Mouse (Mus musculus): Measurements from ENCODE around the gene Rasgrf2. TPM values are rescaled to one million over a fixed set of nuclear protein-coding genes. Genes with fewer than 3 reads are reported as not detected.

The Rasgrf2 gene
- polyA plus RNA-seq, 1 experiment from 2014 or later = 11.8 TPM

DNA sequence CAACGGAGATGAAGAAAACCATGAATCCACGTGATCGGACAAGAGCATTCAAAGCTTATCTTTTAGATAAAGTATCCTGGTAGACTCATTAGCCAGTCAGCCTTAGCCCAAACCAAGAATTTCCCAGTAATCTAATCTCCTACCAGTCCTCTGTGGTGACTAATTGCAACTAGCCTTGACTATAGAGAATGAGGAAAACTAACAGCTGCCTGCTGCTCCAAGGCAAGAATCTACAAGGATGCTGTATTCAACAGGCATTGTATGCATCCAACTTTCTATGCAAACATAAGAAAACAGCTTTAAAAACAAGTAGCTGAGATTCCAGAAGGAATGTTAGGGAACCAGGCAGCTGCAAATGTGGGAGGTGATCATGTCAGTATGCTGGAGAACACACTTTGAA is 149.4 kb downstream of the Rasgrf2 start:
- Histone ChIP-seq H3K27ac (ENCODE audit: low read depth, low read length) (no peak overlapping the region), H3K36me3 (ENCODE audit: control insufficient read depth, insufficient read depth, low read length) (no peaks in the 10 kb centered on the region), H3K4me3 (ENCODE audit: low read length) (no peak overlapping the region), H3K9me3 (ENCODE audit: control insufficient read depth, low read length) (no peaks in the 10 kb centered on the region), H3K9ac (ENCODE audit: low read depth, low read length) (no peak overlapping the region), H3K4me1 (ENCODE audit: control insufficient read depth, insufficient read depth, low read depth, low read length) (no peaks in the 10 kb centered on the region; the same call in none of the 2 replicates), H3K4me2 (ENCODE audit: low read length) (no peak overlapping the region), H3K27me3 (replicated peaks; ENCODE audit: control insufficient read depth, insufficient read depth, low read length) (no peaks in the 10 kb centered on the region)
- no peak for ATAC-seq
- 91% methylated on average over 3 of the region's 3 CpGs for WGBS

DNA sequence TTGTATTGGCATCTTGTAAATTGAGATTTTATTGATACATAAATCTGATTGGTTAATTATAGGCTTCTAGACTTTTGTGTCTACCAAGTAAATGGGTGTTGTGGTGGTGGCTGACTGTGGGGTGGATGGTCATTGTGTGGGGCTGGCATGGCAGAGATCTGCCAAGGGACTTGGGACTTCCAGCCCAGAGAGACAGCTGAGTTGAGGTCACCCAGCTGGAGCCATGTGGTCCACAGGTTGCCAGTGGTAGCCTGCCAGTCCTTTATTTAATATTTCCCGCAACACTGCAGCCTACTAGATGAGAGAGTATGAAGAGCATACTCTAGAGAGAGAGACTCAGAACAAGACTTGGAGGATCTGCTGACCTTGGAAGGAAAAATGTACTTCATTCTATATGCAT is 150.0 kb downstream of the Rasgrf2 start:
- H3K4me1 ChIP-seq (ENCODE audit: control insufficient read depth, insufficient read depth, low read depth, low read length) = no peaks in the 10 kb centered on the region; the same call in none of the 2 replicates
- ATAC-seq = no peak
- WGBS = 100% methylated on average over 1 of the region's 1 CpGs
- no peak overlapping the region for H3K9ac ChIP-seq (ENCODE audit: low read depth, low read length)
- no peaks in the 10 kb centered on the region for H3K27me3 ChIP-seq (replicated peaks; ENCODE audit: control insufficient read depth, insufficient read depth, low read length)
- H3K27ac ChIP-seq (ENCODE audit: low read depth, low read length) = no peak overlapping the region
- no peaks in the 10 kb centered on the region for H3K9me3 ChIP-seq (ENCODE audit: control insufficient read depth, low read length)
- no peaks in the 10 kb centered on the region for H3K36me3 ChIP-seq (ENCODE audit: control insufficient read depth, insufficient read depth, low read length)
- H3K4me3 ChIP-seq (ENCODE audit: low read length) = no peak overlapping the region
- no peak overlapping the region for H3K4me2 ChIP-seq (ENCODE audit: low read length)

DNA sequence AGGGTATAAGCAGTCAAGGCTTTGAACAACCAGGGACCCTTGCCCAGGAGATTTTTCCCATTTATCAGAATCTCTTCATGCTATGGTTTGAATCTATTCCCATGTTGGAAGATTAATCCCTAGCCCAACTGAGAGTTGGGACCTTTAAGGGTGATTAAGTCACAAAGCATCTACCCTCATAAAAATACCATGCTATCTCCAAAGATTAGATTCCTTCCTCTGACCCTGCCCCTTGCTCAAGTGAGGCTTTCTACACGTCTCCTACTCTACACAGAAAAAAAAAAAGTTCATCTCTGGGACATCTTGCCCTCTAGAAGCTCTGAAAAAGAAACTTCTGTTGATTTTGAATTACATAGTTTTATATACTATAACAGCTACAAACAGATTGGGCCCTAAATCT is 154.5 kb downstream of the Rasgrf2 start:
- no peak for ATAC-seq
- H3K4me2 ChIP-seq (ENCODE audit: low read length) = no peak overlapping the region
- 84% methylated on average over 1 of the region's 1 CpGs for WGBS

DNA sequence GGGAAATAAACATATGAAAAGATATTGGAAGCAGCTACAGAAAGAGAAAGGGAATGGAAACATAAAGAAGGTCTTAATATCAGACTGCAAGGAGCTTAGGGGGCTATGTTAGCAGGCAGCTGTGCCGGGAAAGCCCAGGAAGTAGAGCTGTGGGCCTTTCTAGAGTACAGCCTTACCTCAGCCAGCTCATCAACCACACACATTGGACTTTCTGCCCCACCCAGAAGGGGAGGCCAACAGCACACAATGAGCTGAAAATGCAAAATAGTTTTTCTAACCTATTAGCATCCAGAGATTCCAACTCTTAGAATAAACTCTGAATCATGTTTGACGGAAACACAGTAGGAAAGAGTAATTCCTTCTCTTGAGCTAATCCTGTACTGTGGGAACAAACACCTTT is 154.9 kb downstream of the Rasgrf2 start:
- no peak for ATAC-seq
- Histone ChIP-seq H3K4me3 (ENCODE audit: low read length) (no peak overlapping the region), H3K9me3 (ENCODE audit: control insufficient read depth, low read length) (no peaks in the 10 kb centered on the region), H3K4me2 (ENCODE audit: low read length) (no peak overlapping the region), H3K4me1 (ENCODE audit: control insufficient read depth, insufficient read depth, low read depth, low read length) (no peaks in the 10 kb centered on the region), H3K27ac (ENCODE audit: low read depth, low read length) (no peak overlapping the region), H3K27me3 (replicated peaks; ENCODE audit: control insufficient read depth, insufficient read depth, low read length) (no peaks in the 10 kb centered on the region), H3K36me3 (ENCODE audit: control insufficient read depth, insufficient read depth, low read length) (no peaks in the 10 kb centered on the region), H3K9ac (ENCODE audit: low read depth, low read length) (no peak overlapping the region)
- 91% methylated on average over 2 of the region's 2 CpGs for WGBS

More for the DNA sequence above, 154.5 kb downstream of the Rasgrf2 start:
- no peaks in the 10 kb centered on the region for H3K27me3 ChIP-seq (replicated peaks; ENCODE audit: control insufficient read depth, insufficient read depth, low read length)
- no peak overlapping the region for H3K9ac ChIP-seq (ENCODE audit: low read depth, low read length)
- H3K4me1 ChIP-seq (ENCODE audit: control insufficient read depth, insufficient read depth, low read depth, low read length) = no peaks in the 10 kb centered on the region
- no peaks in the 10 kb centered on the region for H3K9me3 ChIP-seq (ENCODE audit: control insufficient read depth, low read length)
- no peaks in the 10 kb centered on the region for H3K36me3 ChIP-seq (ENCODE audit: control insufficient read depth, insufficient read depth, low read length)
- no peak overlapping the region for H3K27ac ChIP-seq (ENCODE audit: low read depth, low read length)
- no peak overlapping the region for H3K4me3 ChIP-seq (ENCODE audit: low read length)

DNA sequence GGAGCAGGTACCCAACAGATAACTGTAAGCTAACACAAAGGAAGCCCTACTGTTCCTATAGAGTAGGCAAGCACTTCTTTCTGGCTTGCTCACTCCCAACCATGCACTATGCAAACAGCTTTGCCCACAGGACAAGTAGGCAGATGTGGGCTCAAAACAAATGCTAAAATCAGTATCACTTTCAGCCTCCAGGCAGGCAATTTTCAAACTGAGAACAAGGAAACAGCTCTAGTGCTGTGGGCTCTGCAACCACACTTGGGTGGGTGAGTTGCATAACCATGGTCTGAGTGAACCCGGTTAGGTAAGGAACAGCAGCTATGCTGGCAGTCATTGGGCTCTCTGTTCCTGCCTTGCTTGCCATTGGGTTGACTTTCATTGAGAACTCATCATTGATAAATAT is 157.3 kb downstream of the Rasgrf2 start:
- WGBS = 94% methylated on average over 1 of the region's 1 CpGs
- H3K9me3 ChIP-seq (ENCODE audit: control insufficient read depth, low read length) = no peaks in the 10 kb centered on the region

DNA sequence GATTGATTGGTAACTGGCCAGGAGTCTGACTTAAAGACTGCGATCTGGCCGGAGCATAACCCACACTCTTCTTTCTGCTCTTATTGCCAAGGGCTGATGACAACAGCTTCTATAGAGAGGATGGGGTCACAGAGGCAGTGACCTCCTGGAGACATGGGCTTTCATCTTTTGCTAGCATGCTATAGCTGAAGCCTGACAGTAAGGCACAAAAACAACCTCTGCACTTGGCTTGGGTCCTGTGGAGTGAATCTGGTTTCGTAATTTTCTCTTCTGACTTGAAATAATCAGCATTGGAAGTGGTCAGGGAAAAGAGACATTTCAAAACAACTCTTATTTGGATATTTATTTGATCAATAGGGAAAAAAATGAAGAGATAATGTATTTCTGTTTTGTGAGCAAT is 160.2 kb downstream of the Rasgrf2 start:
- H3K9ac ChIP-seq (ENCODE audit: low read depth, low read length) = no peak overlapping the region
- H3K27me3 ChIP-seq (replicated peaks; ENCODE audit: control insufficient read depth, insufficient read depth, low read length) = no peaks in the 10 kb centered on the region
- H3K36me3 ChIP-seq (ENCODE audit: control insufficient read depth, insufficient read depth, low read length) = no peaks in the 10 kb centered on the region
- no peak overlapping the region for H3K27ac ChIP-seq (ENCODE audit: low read depth, low read length)
- no peak for ATAC-seq
- WGBS = 79% methylated on average over 3 of the region's 3 CpGs
- H3K4me3 ChIP-seq (ENCODE audit: low read length) = no peak overlapping the region
- no peak overlapping the region for H3K4me2 ChIP-seq (ENCODE audit: low read length)
- H3K9me3 ChIP-seq (ENCODE audit: control insufficient read depth, low read length) = no peaks in the 10 kb centered on the region
- H3K4me1 ChIP-seq (ENCODE audit: control insufficient read depth, insufficient read depth, low read depth, low read length) = no peaks in the 10 kb centered on the region

More for the DNA sequence above, 157.3 kb downstream of the Rasgrf2 start:
- Histone ChIP-seq H3K27me3 (replicated peaks; ENCODE audit: control insufficient read depth, insufficient read depth, low read length) (no peaks in the 10 kb centered on the region), H3K4me3 (ENCODE audit: low read length) (no peak overlapping the region), H3K9ac (ENCODE audit: low read depth, low read length) (no peak overlapping the region), H3K4me1 (ENCODE audit: control insufficient read depth, insufficient read depth, low read depth, low read length) (no peaks in the 10 kb centered on the region), H3K4me2 (ENCODE audit: low read length) (no peak overlapping the region), H3K27ac (ENCODE audit: low read depth, low read length) (no peak overlapping the region), H3K36me3 (ENCODE audit: control insufficient read depth, insufficient read depth, low read length) (no peaks in the 10 kb centered on the region)
- no peak for ATAC-seq

DNA sequence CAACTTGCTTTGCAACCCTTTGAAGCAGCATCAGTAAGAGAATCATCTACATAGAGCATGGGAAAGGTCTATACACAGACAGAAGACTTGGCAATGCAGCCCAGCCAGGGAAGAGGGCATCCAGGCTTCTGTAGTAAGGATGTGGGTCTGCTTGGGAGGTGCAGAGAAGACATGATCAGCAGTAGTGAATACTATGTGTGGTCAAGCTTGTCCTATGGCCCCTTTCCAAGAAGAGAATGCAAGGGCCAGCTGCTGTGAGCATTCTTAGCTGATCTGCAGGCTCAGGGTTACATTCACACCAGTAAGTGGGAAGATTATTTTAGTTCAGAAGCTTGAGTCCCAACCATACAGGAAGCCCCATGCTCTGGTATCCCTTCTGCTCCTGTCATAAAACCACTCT is 175.0 kb downstream of the Rasgrf2 start:
- Histone ChIP-seq H3K4me3 (ENCODE audit: low read length) (no peak overlapping the region), H3K9me3 (ENCODE audit: control insufficient read depth, low read length) (no peaks in the 10 kb centered on the region; the same call in 1 of the 2 replicates), H3K27ac (ENCODE audit: low read depth, low read length) (no peak overlapping the region; the same call in 1 of the 2 replicates), H3K36me3 (ENCODE audit: control insufficient read depth, insufficient read depth, low read length) (no peaks in the 10 kb centered on the region), H3K4me2 (ENCODE audit: low read length) (no peak overlapping the region), H3K4me1 (ENCODE audit: control insufficient read depth, insufficient read depth, low read depth, low read length) (no peaks in the 10 kb centered on the region), H3K9ac (ENCODE audit: low read depth, low read length) (no peak overlapping the region), H3K27me3 (replicated peaks; ENCODE audit: control insufficient read depth, insufficient read depth, low read length) (no peaks in the 10 kb centered on the region)
- ATAC-seq = no peak

DNA sequence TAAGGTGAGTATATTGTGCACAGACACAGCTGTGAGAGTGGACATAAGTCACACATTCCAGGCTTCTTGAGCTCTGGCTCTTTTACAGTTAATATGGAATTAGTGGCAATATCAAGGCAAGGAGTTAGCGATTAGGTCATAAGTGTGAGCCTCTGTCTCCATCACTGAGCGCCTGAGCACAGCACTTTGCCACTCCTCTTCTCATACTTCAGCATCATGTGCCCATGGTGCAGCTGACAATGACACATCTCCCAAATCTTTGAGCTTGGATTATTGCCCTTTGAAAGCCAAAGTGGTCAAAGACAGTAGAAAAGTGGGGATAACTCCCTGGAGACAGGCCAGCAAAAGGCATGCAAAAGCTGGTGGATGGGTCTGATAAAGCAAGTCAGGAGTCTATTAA is 175.8 kb downstream of the Rasgrf2 start:
- no peaks in the 10 kb centered on the region for H3K4me1 ChIP-seq (ENCODE audit: control insufficient read depth, insufficient read depth, low read depth, low read length)
- H3K9me3 ChIP-seq (ENCODE audit: control insufficient read depth, low read length) = no peaks in the 10 kb centered on the region; the same call in 1 of the 2 replicates
- H3K27ac ChIP-seq (ENCODE audit: low read depth, low read length) = no peak overlapping the region
- H3K36me3 ChIP-seq (ENCODE audit: control insufficient read depth, insufficient read depth, low read length) = no peaks in the 10 kb centered on the region
- H3K4me2 ChIP-seq (ENCODE audit: low read length) = no peak overlapping the region
- no peak for ATAC-seq
- WGBS = 94% methylated on average over 2 of the region's 2 CpGs
- H3K9ac ChIP-seq (ENCODE audit: low read depth, low read length) = no peak overlapping the region
- H3K27me3 ChIP-seq (replicated peaks; ENCODE audit: control insufficient read depth, insufficient read depth, low read length) = no peaks in the 10 kb centered on the region
- H3K4me3 ChIP-seq (ENCODE audit: low read length) = no peak overlapping the region

DNA sequence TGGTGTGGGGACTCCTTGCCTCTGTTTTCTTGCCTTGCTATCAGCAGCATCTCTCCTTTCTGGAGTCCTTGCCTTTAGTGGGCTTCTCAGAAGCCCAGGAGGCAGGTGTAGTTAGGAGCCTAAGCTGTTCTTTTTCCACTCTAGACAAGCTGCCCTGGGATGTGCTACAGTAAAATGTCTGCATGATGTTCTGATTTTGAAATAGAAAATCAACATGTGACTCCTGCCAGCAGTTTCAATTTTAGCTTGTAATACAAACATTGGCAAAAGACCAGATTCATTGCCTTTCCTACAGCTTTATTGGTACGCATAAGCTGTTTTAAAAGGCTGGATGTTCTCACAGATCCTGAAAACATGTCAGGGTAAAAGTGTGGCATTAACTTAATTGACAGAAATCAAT is 176.3 kb downstream of the Rasgrf2 start:
- H3K4me3 ChIP-seq (ENCODE audit: low read length) = no peak overlapping the region
- H3K36me3 ChIP-seq (ENCODE audit: control insufficient read depth, insufficient read depth, low read length) = no peaks in the 10 kb centered on the region
- H3K4me2 ChIP-seq (ENCODE audit: low read length) = no peak overlapping the region
- no peak for ATAC-seq
- no peaks in the 10 kb centered on the region for H3K4me1 ChIP-seq (ENCODE audit: control insufficient read depth, insufficient read depth, low read depth, low read length)
- no peaks in the 10 kb centered on the region for H3K27me3 ChIP-seq (replicated peaks; ENCODE audit: control insufficient read depth, insufficient read depth, low read length)
- WGBS = 86% methylated on average over 1 of the region's 1 CpGs
- no peak overlapping the region for H3K9ac ChIP-seq (ENCODE audit: low read depth, low read length)
- no peaks in the 10 kb centered on the region; the same call in 1 of the 2 replicates for H3K9me3 ChIP-seq (ENCODE audit: control insufficient read depth, low read length)
- H3K27ac ChIP-seq (ENCODE audit: low read depth, low read length) = no peak overlapping the region

DNA sequence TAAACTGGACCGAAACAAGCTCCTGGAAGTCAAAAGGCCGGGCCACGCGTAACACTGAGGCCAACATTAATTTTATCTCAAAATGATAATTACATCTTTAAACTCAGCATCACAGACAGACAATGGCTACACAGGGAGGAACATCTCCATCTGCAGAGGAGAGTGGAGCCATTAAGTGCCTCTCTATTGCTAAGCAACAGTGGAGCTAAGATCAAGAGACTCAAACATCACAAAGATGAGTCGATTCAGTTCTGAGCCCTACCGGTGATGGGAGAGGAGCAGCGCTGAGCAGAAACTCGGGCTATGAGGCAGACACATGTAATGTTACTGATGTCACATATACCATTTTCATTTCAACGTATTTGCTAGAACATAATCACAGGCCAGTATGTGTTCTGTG is 191.3 kb downstream of the Rasgrf2 start:
- Histone ChIP-seq H3K4me3 (ENCODE audit: low read length) (no peak overlapping the region), H3K36me3 (ENCODE audit: control insufficient read depth, insufficient read depth, low read length) (no peaks in the 10 kb centered on the region), H3K4me1 (ENCODE audit: control insufficient read depth, insufficient read depth, low read depth, low read length) (no peaks in the 10 kb centered on the region), H3K9me3 (ENCODE audit: control insufficient read depth, low read length) (no peaks in the 10 kb centered on the region), H3K27me3 (replicated peaks; ENCODE audit: control insufficient read depth, insufficient read depth, low read length) (no peaks in the 10 kb centered on the region), H3K27ac (ENCODE audit: low read depth, low read length) (no peak overlapping the region), H3K9ac (ENCODE audit: low read depth, low read length) (no peak overlapping the region), H3K4me2 (ENCODE audit: low read length) (no peak overlapping the region)
- 81% methylated on average over 9 of the region's 9 CpGs for WGBS
- ATAC-seq = peak; percentile 56; the same call in 1 of the 2 replicates
